Mouse (Mus musculus) lung, embryonic 15.5 days (tissue): ENCODE measurements around the gene Rbbp4. TPM values are rescaled to one million over a fixed set of nuclear protein-coding genes. Genes with fewer than 3 reads are reported as not detected.

ENCODE experiments used
- ATAC-seq: fragments of 200-750 bp; cut with Nextera tagmentation; 2 replicates; pipeline ENCODE4 v1.8.0; 2017; ENCODE audit warnings: moderate number of reproducible peaks, borderline replicate concordance; ENCODE audit not compliant: low FRiP score, low TSS enrichment; ENCODE audit errors: extremely low read depth
- H3K27ac ChIP-seq: fragments of 300-500 bp; sonication (generic); 2 replicates; pipeline ENCODE4 v1.5.1; 2015; ENCODE audit warnings: moderate library complexity, mild to moderate bottlenecking, inconsistent platforms
- H3K27me3 ChIP-seq: fragments of 300-500 bp; sonication (generic); 2 replicates; pipeline ENCODE4 v1.6.1; 2015; ENCODE audit warnings: inconsistent platforms
- H3K36me3 ChIP-seq: fragments of 300-500 bp; sonication (generic); 2 replicates; pipeline ENCODE4 v1.6.1; 2015; ENCODE audit warnings: inconsistent platforms
- H3K4me1 ChIP-seq: fragments of 300-500 bp; sonication (generic); 2 replicates; pipeline ENCODE4 v1.6.1; 2015; ENCODE audit warnings: inconsistent platforms
- H3K4me2 ChIP-seq: fragments of 300-500 bp; sonication (generic); 2 replicates; pipeline ENCODE4 v1.6.1; 2015; ENCODE audit warnings: inconsistent platforms, mild to moderate bottlenecking, moderate library complexity
- H3K4me3 ChIP-seq: fragments of 300-500 bp; sonication (generic); 2 replicates; pipeline ENCODE4 v1.5.1; 2015; ENCODE audit warnings: mild to moderate bottlenecking, inconsistent platforms
- H3K9ac ChIP-seq: fragments of 300-500 bp; sonication (generic); 2 replicates; pipeline ENCODE4 v1.6.1; 2015; ENCODE audit warnings: inconsistent platforms
- H3K9me3 ChIP-seq: fragments of 300-500 bp; sonication (generic); 2 replicates; pipeline ENCODE4 v1.6.1; 2016; ENCODE audit warnings: inconsistent platforms
- WGBS: fragments of 180-500 bp; shearing (Covaris S2); methylation state at CpG from one replicate; pipeline ENCODE4 v1.1.7; 2015; 5-methylcytosine and 5-hydroxymethylcytosine counted together
- polyA plus RNA-seq: library from polyadenylated mRNA; unstranded; fragments of >200 nt; fragmentation: Nextera tagmentation; extraction: Ambion mirVana; gene quantifications from 2 replicates; pipeline ENCODE4 v1.2.1, GENCODE M21; 2015

Rbbp4 gene
- polyA plus RNA-seq, result 418 and 423 TPM in 2 replicates

GRCm38 (mm10) chr4:129335216-129336074 is at the start of gene Rbbp4, which contains the start of gene Zbtb8os:
Gene Rbbp4 (minus strand): TSS chr4:129335370.
Gene Zbtb8os (plus strand): TSS chr4:129335695.
- peak within 1 kb of the TSS; percentile 91 for H3K4me3 ChIP-seq
- H3K9ac ChIP-seq, result peak within 1 kb of the TSS; percentile 98
- peak within 1 kb of the TSS; percentile 80 for H3K4me2 ChIP-seq
- H3K4me1 ChIP-seq, result peaks cover 29% of the 10 kb centered on the region
- H3K36me3 ChIP-seq, result peaks cover 11% of the 10 kb centered on the region
- ATAC-seq, result peak; percentile 99
- peak within 1 kb of the TSS; percentile 99 for H3K27ac ChIP-seq
- no peaks in the 10 kb centered on the region for H3K9me3 ChIP-seq
- under 1% methylated on average over 73 of the region's 73 CpGs for WGBS
- no peaks in the 10 kb centered on the region for H3K27me3 ChIP-seq

- no peaks in the 10 kb centered on the region for H3K36me3 ChIP-seq
- whole genome bisulfite sequencing, result 8% methylated on average over 6 of the region's 6 CpGs
- peaks cover 14% of the 10 kb centered on the region for H3K4me1 ChIP-seq
- H3K27ac ChIP-seq, result peak overlapping the region; percentile 89
- no peaks in the 10 kb centered on the region for H3K9me3 ChIP-seq
- H3K4me2 ChIP-seq, result peak overlapping the region; percentile 32; the same call in 1 of the 2 replicates
- peak; percentile 92 for ATAC-seq
- H3K27me3 ChIP-seq, result no peaks in the 10 kb centered on the region
- H3K4me3 ChIP-seq, result no peak overlapping the region
- no peak overlapping the region for H3K9ac ChIP-seq
Measured at GRCm38 (mm10) chr4:129384440-129384839, 49.3 kb upstream of the Rbbp4 start.

DNA sequence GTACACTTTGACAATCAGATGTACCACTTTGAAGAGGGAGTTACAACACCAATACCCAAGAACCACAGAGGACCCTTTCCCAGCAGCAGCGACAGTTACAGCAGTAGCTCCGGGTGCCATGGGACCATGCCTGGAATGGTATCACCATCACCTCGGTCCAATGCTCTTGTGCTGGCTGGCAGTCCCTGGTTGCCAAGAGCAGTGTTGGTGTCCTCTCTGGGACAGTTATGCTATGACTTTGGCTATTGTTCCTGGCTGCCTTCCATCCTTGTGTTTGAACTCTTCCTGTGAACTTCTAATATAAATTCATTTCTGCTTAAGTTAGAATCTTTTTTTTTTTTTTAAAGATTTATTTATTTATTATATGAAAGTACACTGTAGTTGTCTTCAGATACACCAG is 48.4 kb upstream of the Rbbp4 start:
- Histone ChIP-seq H3K4me1 (peaks cover 14% of the 10 kb centered on the region), H3K9ac (no peak overlapping the region), H3K27me3 (no peaks in the 10 kb centered on the region), H3K4me3 (no peak overlapping the region), H3K9me3 (no peaks in the 10 kb centered on the region), H3K27ac (peak overlapping the region; percentile 89; the same call in 1 of the 2 replicates), H3K36me3 (no peaks in the 10 kb centered on the region), H3K4me2 (no peak overlapping the region)
- WGBS, result 62% methylated on average over 3 of the region's 3 CpGs
- no peak; the same call in 1 of the 2 replicates for ATAC-seq

DNA sequence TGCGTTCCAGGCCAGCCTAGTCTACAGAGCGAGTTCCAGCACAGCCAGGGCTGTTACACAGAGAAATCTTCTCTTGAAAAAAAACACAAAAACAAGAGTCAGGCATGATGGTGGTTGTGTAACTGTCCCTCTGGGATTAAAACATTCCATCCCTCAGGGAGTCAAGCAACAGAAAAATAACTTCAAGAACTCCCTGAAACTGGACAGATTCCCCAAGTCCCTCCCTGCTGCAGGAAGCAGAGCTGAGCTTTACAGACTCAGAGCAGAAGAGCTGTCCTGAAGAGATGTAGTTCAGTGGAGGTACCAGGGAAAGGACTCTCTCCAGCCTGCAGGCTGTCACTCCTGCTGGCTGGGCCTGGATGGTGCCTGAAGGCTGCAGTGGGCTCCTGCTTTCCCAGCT is 47.3 kb upstream of the Rbbp4 start:
- no peaks in the 10 kb centered on the region for H3K27me3 ChIP-seq
- H3K27ac ChIP-seq, result 0 out of 2 replicates have a peak overlapping the region, but pooled peaks have one; percentile 21
- peaks cover 14% of the 10 kb centered on the region for H3K4me1 ChIP-seq
- H3K9ac ChIP-seq, result no peak overlapping the region
- H3K9me3 ChIP-seq, result no peaks in the 10 kb centered on the region
- no peak overlapping the region for H3K4me2 ChIP-seq
- no peaks in the 10 kb centered on the region for H3K36me3 ChIP-seq
- ATAC-seq, result no peak
- 90% methylated on average over 2 of the region's 2 CpGs for WGBS
- H3K4me3 ChIP-seq, result no peak overlapping the region

GRCm38 (mm10) chr4:129382029-129382428 is 46.9 kb upstream of the Rbbp4 start:
- no peaks in the 10 kb centered on the region for H3K27me3 ChIP-seq
- no peak overlapping the region for H3K4me3 ChIP-seq
- no peaks in the 10 kb centered on the region for H3K9me3 ChIP-seq
- no peaks in the 10 kb centered on the region for H3K36me3 ChIP-seq
- 90% methylated on average over 9 of the region's 9 CpGs for WGBS
- no peak for ATAC-seq
- H3K9ac ChIP-seq, result no peak overlapping the region
- peaks cover 14% of the 10 kb centered on the region for H3K4me1 ChIP-seq
- H3K4me2 ChIP-seq, result no peak overlapping the region
- no peak overlapping the region for H3K27ac ChIP-seq

GRCm38 (mm10) chr4:129381148-129381547 is 46.0 kb upstream of the Rbbp4 start:
- H3K9me3 ChIP-seq, result no peaks in the 10 kb centered on the region
- no peak overlapping the region for H3K4me3 ChIP-seq
- H3K27me3 ChIP-seq, result no peaks in the 10 kb centered on the region
- WGBS, result 71% methylated on average over 8 of the region's 8 CpGs
- H3K36me3 ChIP-seq, result no peaks in the 10 kb centered on the region
- ATAC-seq, result no peak
- no peak overlapping the region for H3K4me2 ChIP-seq
- H3K9ac ChIP-seq, result no peak overlapping the region
- H3K27ac ChIP-seq, result no peak overlapping the region
- peaks cover 19% of the 10 kb centered on the region for H3K4me1 ChIP-seq

GRCm38 (mm10) chr4:129379805-129380204 is 44.6 kb upstream of the Rbbp4 start:
- no peak overlapping the region for H3K4me2 ChIP-seq
- H3K36me3 ChIP-seq, result no peaks in the 10 kb centered on the region
- no peak overlapping the region for H3K9ac ChIP-seq
- H3K27ac ChIP-seq, result no peak overlapping the region
- WGBS, result 69% methylated on average over 3 of the region's 3 CpGs
- no peaks in the 10 kb centered on the region for H3K9me3 ChIP-seq
- no peaks in the 10 kb centered on the region for H3K27me3 ChIP-seq
- peaks cover 22% of the 10 kb centered on the region for H3K4me1 ChIP-seq
- no peak for ATAC-seq
- no peak overlapping the region for H3K4me3 ChIP-seq

DNA sequence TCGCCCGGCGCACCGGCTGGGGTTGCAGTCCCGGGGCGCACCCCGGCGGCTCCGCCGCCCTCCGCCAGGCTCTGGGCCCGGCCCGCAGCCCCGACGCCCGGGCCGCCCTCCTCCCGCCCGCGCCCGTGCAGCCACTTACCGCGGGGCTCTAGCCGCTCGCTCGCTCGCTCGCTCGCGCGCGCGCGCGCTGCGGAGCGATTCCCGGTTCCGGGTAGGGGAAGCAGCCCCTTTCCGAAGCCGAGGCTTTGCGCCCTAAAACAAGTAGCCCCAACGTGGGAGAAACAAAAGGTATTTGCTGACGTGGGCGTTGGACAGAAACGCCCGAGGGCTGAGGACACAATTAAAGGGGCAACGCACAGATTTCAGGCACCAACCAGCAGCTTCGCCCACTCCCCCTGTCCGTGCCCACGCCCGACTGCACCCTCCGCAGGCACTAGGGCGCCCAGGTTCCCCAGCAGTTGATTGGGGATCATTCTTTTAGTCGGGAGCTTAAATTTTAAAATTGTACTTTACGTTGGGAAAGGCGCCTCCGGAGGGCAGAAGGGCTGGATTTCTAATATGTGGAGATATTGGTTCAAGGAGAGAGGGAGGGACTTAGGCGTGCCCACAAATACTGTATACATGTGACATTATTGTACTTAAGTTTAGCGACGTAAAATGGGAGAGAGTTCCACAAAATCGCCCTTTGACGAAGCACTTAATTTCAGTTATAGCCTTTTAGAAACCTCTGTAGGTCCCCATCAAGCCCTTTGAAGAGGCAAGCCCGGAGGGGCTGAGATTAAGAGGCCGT is 42.6 kb upstream of the Rbbp4 start, which contains the start of gene Zbtb8a:
Gene Zbtb8a (minus strand): TSS at position 516 of the 790 bp plus-strand sequence.
- peak within 1 kb of the TSS; percentile 89 for H3K9ac ChIP-seq
- peak within 1 kb of the TSS; percentile 94 for H3K27ac ChIP-seq
- H3K27me3 ChIP-seq, result no peaks in the 10 kb centered on the region
- WGBS, result 1% methylated on average over 65 of the region's 65 CpGs
- H3K36me3 ChIP-seq, result no peaks in the 10 kb centered on the region
- peak within 1 kb of the TSS; percentile 92 for H3K4me3 ChIP-seq
- H3K4me1 ChIP-seq, result peaks cover 15% of the 10 kb centered on the region
- peak; percentile 80 for ATAC-seq
- H3K9me3 ChIP-seq, result no peaks in the 10 kb centered on the region
- peak within 1 kb of the TSS; percentile 85 for H3K4me2 ChIP-seq

DNA sequence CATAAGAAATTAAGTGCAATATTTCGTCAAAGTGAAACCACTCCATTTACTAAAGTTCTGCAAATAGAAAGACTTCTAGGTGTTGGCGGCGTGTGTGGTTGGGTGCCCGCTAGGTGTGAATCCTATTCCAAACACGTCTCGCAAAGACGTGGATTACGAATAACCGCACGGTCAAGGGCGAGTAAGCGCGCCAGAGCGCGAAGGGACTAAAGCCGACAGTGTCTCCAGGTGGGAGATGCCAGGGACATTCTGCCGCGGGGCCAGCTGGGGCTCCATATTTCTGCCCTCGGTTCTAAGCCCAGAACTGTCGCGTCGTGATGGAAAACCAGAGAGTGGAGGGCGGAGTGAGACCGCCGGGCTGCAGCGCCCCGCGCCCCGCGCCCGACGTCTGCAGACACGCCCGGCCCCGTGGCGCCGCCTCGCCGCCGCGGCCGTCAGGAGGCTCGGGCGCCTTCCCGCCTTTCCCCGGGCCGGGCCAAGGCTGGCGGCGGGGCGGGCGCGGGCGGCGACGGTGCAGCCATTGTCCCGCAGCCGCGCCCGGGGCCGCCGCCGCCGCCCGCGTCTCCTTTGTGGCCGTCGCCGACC is 41.9 kb upstream of the Rbbp4 start:
- ATAC-seq, result peak; percentile 71

GRCm38 (mm10) chr4:129375821-129376220 is 40.7 kb upstream of the Rbbp4 start:
- Histone ChIP-seq H3K9me3 (no peaks in the 10 kb centered on the region), H3K36me3 (no peaks in the 10 kb centered on the region), H3K9ac (no peak overlapping the region), H3K4me2 (peak overlapping the region; percentile 85; the same call in 1 of the 2 replicates), H3K27ac (no peak overlapping the region), H3K4me3 (no peak overlapping the region), H3K27me3 (no peaks in the 10 kb centered on the region), H3K4me1 (peaks cover 15% of the 10 kb centered on the region)
- 64% methylated on average over 5 of the region's 5 CpGs for WGBS
- no peak for ATAC-seq

More for the DNA sequence above, 41.9 kb upstream of the Rbbp4 start:
- Histone ChIP-seq H3K27ac (peak overlapping the region; percentile 94), H3K4me1 (peaks cover 15% of the 10 kb centered on the region), H3K36me3 (no peaks in the 10 kb centered on the region), H3K4me2 (peak overlapping the region; percentile 85), H3K27me3 (no peaks in the 10 kb centered on the region), H3K9me3 (no peaks in the 10 kb centered on the region), H3K9ac (peak overlapping the region; percentile 89), H3K4me3 (peak overlapping the region; percentile 92)
- WGBS, result under 1% methylated on average over 65 of the region's 68 CpGs

- no peaks in the 10 kb centered on the region for H3K9me3 ChIP-seq
- no peak overlapping the region for H3K4me3 ChIP-seq
- 52% methylated on average over 6 of the region's 6 CpGs for WGBS
- no peak overlapping the region for H3K4me2 ChIP-seq
- no peak overlapping the region for H3K27ac ChIP-seq
- H3K27me3 ChIP-seq, result no peaks in the 10 kb centered on the region
- H3K36me3 ChIP-seq, result no peaks in the 10 kb centered on the region
- no peak for ATAC-seq
- peaks cover 15% of the 10 kb centered on the region for H3K4me1 ChIP-seq
- H3K9ac ChIP-seq, result no peak overlapping the region
Measured at GRCm38 (mm10) chr4:129375000-129375399, 39.8 kb upstream of the Rbbp4 start.
